Mouse (Mus musculus) heart, embryonic 16.5 days (tissue): ENCODE results near the gene Tcf23. TPM values are rescaled to one million over a fixed set of nuclear protein-coding genes. Genes with fewer than 3 reads are reported as not detected.

ENCODE experiments used
- ATAC-seq: fragments of 200-750 bp; cut with Nextera tagmentation; replicated peaks from 2 replicates; pipeline ENCODE4 v1.8.0; 2017; ENCODE audit warnings: moderate number of reproducible peaks; ENCODE audit not compliant: insufficient read depth, low FRiP score; ENCODE audit errors: extremely low read depth
- H3K27ac ChIP-seq: fragments of 300-500 bp; sonication (generic); 2 replicates; pipeline ENCODE4 v1.5.1; 2014; ENCODE audit warnings: mild to moderate bottlenecking, low read length, control low read depth, moderate library complexity
- H3K27me3 ChIP-seq: fragments of 300-500 bp; sonication (generic); 2 replicates; pipeline ENCODE4 v1.6.1; 2014; ENCODE audit warnings: low read length, mixed read lengths; ENCODE audit not compliant: control insufficient read depth, insufficient read depth
- H3K36me3 ChIP-seq: fragments of 300-500 bp; sonication (generic); 2 replicates; pipeline ENCODE4 v1.6.1; 2014; ENCODE audit not compliant: control insufficient read depth, insufficient read depth
- H3K4me1 ChIP-seq: fragments of 300-500 bp; sonication (generic); 2 replicates; pipeline ENCODE4 v1.6.1; 2014; ENCODE audit warnings: low read length, mixed read lengths; ENCODE audit not compliant: control insufficient read depth, insufficient read depth
- H3K4me2 ChIP-seq: fragments of 300-500 bp; sonication (generic); 2 replicates; pipeline ENCODE4 v1.6.1; 2014; ENCODE audit warnings: low read depth, mild to moderate bottlenecking, control low read depth, low read length
- H3K4me3 ChIP-seq: fragments of 300-500 bp; sonication (generic); 2 replicates; pipeline ENCODE4 v1.5.1; 2014; ENCODE audit warnings: mild to moderate bottlenecking, control low read depth, low read length
- H3K9ac ChIP-seq: fragments of 300-500 bp; sonication (generic); 2 replicates; pipeline ENCODE4 v1.6.1; 2014; ENCODE audit warnings: low read length, control low read depth
- H3K9me3 ChIP-seq: fragments of 300-500 bp; sonication (generic); replicated peaks from 2 replicates; pipeline ENCODE4 v1.6.1; 2016; ENCODE audit warnings: low read length; ENCODE audit not compliant: control insufficient read depth
- WGBS: fragments of 180-500 bp; shearing (Covaris S2); extraction: QIAGEN DNeasy Blood & Tissue Kit; methylation state at CpG from one replicate; pipeline ENCODE4 v1.1.7; 2014; 5-methylcytosine and 5-hydroxymethylcytosine counted together
- polyA plus RNA-seq: library from polyadenylated mRNA; unstranded; fragments of >200 nt; fragmentation: Nextera tagmentation; extraction: Ambion mirVana; gene quantifications from 2 replicates; pipeline ENCODE4 v1.2.1, GENCODE M21; 2015

The Tcf23 gene
- polyA plus RNA-seq, 1 experiment from 2014 or later = 0.24 TPM

DNA sequence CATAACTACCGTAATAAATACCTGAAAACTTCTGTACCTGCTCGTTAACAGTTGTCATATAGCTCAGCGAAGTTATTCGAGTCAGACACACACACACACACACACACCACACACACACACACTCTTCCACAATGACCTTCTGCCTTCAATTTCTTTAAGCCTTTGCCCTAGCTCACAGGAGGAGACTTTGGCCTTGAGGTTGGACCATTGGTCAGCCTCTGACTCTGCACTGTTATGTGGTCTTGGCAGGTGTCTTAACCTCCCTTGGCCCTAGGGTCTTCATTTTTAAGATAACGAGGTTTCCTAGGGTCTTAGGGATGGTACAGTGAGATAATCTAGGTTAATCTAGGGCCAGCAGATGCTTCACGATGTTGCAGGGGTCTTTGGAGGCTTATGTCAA, 24.1 kb upstream of the Tcf23 start:
- Histone ChIP-seq H3K9ac (no peak overlapping the region), H3K36me3 (no peaks in the 10 kb centered on the region), H3K27ac (no peak overlapping the region), H3K4me3 (no peak overlapping the region), H3K4me2 (no peak overlapping the region), H3K4me1 (0 out of 2 replicates have a peak, but pooled peaks cover 2% of the 10 kb centered on the region), H3K27me3 (no peaks in the 10 kb centered on the region), H3K9me3 (no peaks in the 10 kb centered on the region)
- 86% methylated on average over 6 of the region's 6 CpGs for WGBS
- no peak for ATAC-seq

DNA sequence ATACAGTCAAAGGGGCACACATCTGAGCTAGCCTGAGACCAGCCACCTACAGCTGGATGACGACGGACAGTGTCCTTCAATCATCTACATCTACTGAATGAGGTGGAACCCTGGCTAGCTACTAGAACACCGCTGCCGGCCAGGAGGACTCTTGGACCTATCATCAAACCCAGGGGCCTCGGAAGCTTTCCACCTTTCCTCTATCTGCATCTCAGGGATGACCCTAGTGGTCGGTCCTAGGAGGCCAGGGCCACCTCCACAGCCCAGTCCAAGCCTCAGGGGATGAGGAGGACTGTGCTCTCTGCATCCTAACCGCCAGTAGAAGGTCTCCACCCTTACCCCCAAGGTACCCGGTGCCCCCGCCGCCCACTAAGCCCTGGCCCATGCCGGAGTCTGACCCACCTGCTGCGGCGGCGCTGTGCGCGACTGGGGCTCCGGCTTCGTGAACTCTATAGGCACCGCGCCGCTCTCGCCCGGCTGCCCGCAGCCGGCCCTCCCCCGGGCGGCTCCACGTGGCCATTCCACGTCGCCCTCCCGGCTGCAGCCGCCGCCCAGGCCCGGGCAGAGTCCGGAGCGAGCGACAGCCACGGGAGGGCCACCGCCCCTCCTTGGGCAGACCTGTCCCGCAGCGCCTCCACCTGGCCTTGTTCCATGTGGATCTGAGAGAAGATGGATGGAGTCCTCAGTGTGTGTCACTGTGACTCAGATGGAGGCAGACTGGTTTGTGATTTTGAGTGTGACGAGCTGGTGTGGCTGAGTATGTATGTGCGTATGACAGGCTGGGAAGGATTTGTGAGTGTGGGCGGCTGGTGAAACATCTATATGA, 23.3 kb upstream of the Tcf23 start, which contains the start of gene Cgref1:
Cgref1 (minus strand) TSS at position 636 of the 826 bp plus-strand sequence.
- Histone ChIP-seq H3K27me3 (no peaks in the 10 kb centered on the region), H3K4me1 (peaks cover 4% of the 10 kb centered on the region; the same call in 1 of the 2 replicates), H3K9ac (peak within 1 kb of the TSS; percentile 64), H3K4me3 (peak within 1 kb of the TSS; percentile 52), H3K36me3 (no peaks in the 10 kb centered on the region), H3K4me2 (peak within 1 kb of the TSS; percentile 78), H3K9me3 (no peaks in the 10 kb centered on the region), H3K27ac (no peak within 1 kb of the TSS)
- WGBS = 7% methylated on average over 44 of the region's 44 CpGs
- ATAC-seq = peak; percentile 34; the same call in 1 of the 2 replicates

DNA sequence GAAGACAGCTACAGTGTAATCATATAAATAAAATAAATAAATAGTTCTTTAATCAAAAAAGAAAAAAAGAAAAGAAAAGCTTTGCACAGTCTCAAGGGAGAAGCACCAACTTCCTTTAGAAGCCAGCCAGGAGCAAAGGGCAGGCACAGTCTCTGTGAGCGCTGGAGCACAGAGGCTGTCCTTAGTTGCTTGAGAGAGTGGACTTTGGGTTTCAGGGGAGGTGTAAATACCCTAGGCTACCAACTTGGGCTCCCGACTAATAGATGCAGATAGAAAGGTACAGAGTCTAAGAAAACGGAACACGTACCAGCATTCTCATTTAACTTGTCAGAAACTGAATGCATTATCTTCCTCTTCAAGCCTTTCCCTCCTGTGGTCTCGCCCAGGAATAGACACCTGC, 19.8 kb upstream of the Tcf23 start:
- Histone ChIP-seq H3K9ac (no peak overlapping the region), H3K4me3 (no peak overlapping the region), H3K36me3 (peaks cover 12% of the 10 kb centered on the region), H3K27ac (no peak overlapping the region), H3K4me1 (peaks cover 12% of the 10 kb centered on the region), H3K9me3 (no peaks in the 10 kb centered on the region), H3K4me2 (no peak overlapping the region), H3K27me3 (no peaks in the 10 kb centered on the region)
- ATAC-seq = no peak
- WGBS = 75% methylated on average over 5 of the region's 5 CpGs

DNA sequence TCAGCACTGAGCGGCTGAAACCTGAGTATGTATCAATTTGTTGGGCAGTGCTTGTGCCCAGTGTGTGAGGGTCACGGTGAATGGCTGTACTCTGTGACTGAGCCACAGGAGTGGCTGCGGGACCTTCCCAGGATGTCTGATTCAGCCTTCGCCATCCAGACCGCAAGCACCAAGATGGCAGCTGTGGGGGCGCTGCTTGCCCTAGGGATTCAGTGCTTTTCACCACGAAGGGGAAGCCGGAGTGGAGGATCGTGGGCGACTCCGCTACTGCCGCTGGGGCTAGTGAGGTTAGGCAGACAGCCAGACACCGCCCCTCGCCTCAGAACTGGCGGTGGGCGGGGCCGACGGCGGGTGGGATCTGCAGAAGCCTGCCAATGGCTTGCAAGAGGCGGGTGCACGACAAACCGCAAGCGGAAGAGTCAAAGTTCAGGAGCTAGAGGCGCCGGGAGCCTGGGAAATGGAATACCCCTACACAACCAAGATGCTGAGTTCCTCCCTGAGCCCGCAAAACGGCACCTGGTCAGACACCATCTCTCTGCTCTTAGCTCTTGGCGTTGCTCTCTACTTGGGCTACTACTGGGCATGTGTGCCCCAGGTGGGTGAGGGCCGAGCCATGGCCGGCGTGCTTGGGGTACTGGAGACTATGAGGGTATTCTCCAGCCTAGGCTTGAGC, 18.7 kb upstream of the Tcf23 start:
- WGBS = 0% methylated on average over 31 of the region's 31 CpGs
- Histone ChIP-seq H3K27me3 (no peaks in the 10 kb centered on the region), H3K9ac (peak overlapping the region; percentile 80), H3K36me3 (peaks cover 22% of the 10 kb centered on the region), H3K27ac (peak overlapping the region; percentile 65), H3K9me3 (no peaks in the 10 kb centered on the region), H3K4me2 (peak overlapping the region; percentile 95), H3K4me3 (peak overlapping the region; percentile 80), H3K4me1 (peaks cover 12% of the 10 kb centered on the region)
- ATAC-seq = peak; percentile 88

DNA sequence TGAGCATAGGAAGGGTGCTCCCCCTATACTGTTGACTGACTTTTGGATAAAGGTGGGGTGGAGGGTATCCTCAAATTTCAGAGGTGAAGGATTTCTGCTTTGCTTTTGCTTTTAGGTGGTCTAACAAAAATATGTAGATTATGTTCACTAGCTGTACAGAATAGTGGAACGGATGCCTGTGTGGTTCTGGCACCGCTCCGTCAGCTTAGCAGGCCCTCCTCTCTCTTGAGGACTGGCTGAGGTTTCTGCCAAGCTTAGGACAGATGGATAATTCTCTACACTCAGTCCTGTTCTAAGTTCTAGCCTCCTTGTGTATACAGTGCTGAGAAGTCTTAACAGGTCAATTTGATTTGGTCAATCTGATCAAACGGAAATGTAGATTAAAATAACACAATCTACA, 18.0 kb upstream of the Tcf23 start:
- Histone ChIP-seq H3K4me2 (peak overlapping the region; percentile 95), H3K27me3 (no peaks in the 10 kb centered on the region), H3K4me3 (peak overlapping the region; percentile 80), H3K4me1 (peaks cover 12% of the 10 kb centered on the region), H3K36me3 (peaks cover 29% of the 10 kb centered on the region), H3K9me3 (no peaks in the 10 kb centered on the region), H3K9ac (peak overlapping the region; percentile 80), H3K27ac (0 out of 2 replicates have a peak overlapping the region, but pooled peaks have one; percentile 53)
- 61% methylated on average over 4 of the region's 4 CpGs for WGBS
- peak; percentile 5; the same call in 1 of the 2 replicates for ATAC-seq

DNA sequence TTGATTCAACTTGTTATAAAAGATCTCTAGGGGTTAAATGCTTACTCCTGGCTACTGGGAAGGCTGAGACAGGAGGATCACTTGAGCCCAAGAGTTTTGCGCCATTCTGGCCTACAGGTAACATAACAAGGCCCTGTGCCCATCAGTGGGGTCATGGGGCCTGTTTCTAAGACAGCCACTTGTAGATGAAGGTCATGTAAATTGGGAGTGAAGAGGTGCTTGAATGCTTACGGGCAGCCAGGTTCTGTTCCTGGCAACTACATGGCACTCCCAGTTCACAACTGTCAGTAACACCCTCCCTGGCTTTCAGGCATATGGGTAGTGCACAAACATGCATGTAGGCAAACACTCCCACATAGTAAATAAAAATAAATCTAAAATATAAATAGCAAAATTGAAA, 17.5 kb upstream of the Tcf23 start:
- no peak for ATAC-seq
- no peaks in the 10 kb centered on the region for H3K9me3 ChIP-seq
- H3K27me3 ChIP-seq = no peaks in the 10 kb centered on the region
- H3K4me3 ChIP-seq = no peak overlapping the region
- H3K9ac ChIP-seq = no peak overlapping the region
- WGBS = 70% methylated on average over 2 of the region's 2 CpGs
- no peak overlapping the region for H3K27ac ChIP-seq
- H3K4me1 ChIP-seq = peaks cover 12% of the 10 kb centered on the region
- peaks cover 32% of the 10 kb centered on the region for H3K36me3 ChIP-seq
- no peak overlapping the region for H3K4me2 ChIP-seq

DNA sequence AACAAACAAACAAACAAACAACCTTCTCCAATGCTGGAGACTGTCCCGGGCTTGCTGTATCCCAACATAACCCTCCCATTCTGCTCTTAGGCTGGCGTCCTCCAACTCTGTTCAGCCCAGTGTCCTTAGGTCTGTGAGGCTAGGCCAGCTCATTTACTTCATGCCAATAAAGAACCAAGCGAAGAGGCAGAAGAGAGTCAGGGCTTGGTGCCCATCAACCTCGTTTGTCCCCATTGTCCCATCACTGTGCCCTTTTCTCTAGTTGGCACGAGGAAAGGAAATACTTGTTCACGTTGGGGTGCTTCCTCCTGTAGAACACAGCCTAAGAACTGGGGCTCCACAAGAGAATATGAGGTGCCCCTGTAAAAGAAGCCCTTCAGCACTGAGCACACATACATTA, 16.8 kb upstream of the Tcf23 start:
- 83% methylated on average over 6 of the region's 6 CpGs for WGBS
- H3K4me2 ChIP-seq = no peak overlapping the region
- H3K4me1 ChIP-seq = peaks cover 12% of the 10 kb centered on the region
- H3K4me3 ChIP-seq = no peak overlapping the region
- H3K9ac ChIP-seq = no peak overlapping the region
- no peak for ATAC-seq
- no peaks in the 10 kb centered on the region for H3K27me3 ChIP-seq
- H3K27ac ChIP-seq = no peak overlapping the region
- no peaks in the 10 kb centered on the region for H3K9me3 ChIP-seq
- H3K36me3 ChIP-seq = peaks cover 35% of the 10 kb centered on the region

DNA sequence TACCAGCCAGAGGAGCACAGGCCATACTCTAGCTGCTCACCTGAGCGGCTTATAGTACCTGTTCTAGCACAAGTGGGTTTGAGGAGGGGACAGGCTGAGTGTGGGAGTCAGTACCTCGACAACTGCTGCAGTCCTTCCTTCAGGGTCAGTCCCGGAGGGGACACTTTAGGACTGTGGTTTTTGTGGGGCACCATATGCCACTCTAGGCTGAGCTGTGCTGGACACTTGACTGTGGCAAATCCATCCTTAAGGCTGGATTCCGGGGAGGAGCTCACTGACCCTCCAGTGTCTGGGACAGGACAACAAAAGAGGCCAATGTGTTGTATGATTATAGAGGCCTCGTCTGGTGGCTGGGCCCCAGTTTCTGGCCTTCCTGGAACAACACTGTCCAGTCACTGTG, 15.9 kb upstream of the Tcf23 start:
- Histone ChIP-seq H3K4me1 (peaks cover 12% of the 10 kb centered on the region), H3K4me2 (no peak overlapping the region), H3K9me3 (no peaks in the 10 kb centered on the region), H3K27ac (no peak overlapping the region), H3K4me3 (no peak overlapping the region), H3K27me3 (no peaks in the 10 kb centered on the region), H3K9ac (no peak overlapping the region), H3K36me3 (peaks cover 36% of the 10 kb centered on the region)
- 83% methylated on average over 5 of the region's 5 CpGs for WGBS
- ATAC-seq = no peak

DNA sequence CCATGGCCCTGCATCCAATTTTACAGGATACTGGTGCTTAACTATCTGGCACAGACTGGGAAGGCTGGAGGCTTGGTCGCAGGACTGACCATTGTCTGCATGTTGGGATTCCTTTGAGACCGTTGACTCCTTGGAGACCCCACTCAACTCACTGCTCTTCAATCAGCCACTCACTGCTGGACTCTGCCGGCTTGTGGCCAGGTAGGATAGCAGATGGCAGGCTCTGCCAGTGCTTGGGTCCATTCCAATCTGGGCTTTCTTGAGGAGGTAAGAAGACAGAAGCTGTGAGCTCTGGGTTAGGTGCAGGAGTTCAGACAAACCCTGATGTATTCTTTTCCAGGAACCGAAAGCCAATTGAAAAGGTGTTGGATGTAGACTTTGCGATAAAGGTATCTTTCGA, 14.4 kb upstream of the Tcf23 start:
- no peaks in the 10 kb centered on the region for H3K27me3 ChIP-seq
- H3K9me3 ChIP-seq = no peaks in the 10 kb centered on the region
- no peak overlapping the region for H3K4me3 ChIP-seq
- no peak overlapping the region for H3K4me2 ChIP-seq
- H3K4me1 ChIP-seq = peaks cover 28% of the 10 kb centered on the region
- peaks cover 41% of the 10 kb centered on the region for H3K36me3 ChIP-seq
- no peak overlapping the region for H3K27ac ChIP-seq
- H3K9ac ChIP-seq = no peak overlapping the region
- WGBS = 95% methylated on average over 6 of the region's 6 CpGs
- no peak for ATAC-seq
